Mouse (Mus musculus): Measurements from ENCODE around the gene Camta1. TPM values are rescaled to one million over a fixed set of nuclear protein-coding genes. Genes with fewer than 3 reads are reported as not detected.

Gene Camta1
- polyA plus RNA-seq, 1 experiment from 2014 or later: 66.4 TPM

DNA sequence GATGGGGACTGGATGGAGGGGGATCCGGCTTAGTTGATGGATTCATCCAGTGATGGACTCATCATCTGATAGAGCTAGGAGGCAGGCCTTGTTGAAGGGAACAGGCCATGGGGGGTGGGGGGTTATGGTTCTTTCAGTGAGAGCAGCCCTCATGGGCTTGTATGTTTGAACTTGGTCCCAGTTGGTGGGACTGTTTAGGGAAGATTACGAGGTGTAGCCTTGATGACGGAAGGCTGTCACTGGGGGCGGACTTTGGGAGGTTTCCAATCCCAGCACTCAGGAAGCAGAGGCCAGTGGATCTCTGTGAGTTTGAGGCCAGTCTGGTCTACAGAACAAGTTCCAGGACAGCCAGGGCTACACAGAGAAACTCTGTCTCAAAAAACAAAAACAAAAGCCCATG lies 132.6 kb downstream of the Camta1 start:
- Histone ChIP-seq H3K27ac (no peak overlapping the region), H3K27me3 (0 out of 2 replicates have a peak, but pooled peaks cover 2% of the 10 kb centered on the region), H3K9me3 (no peaks in the 10 kb centered on the region), H3K9ac (no peak overlapping the region), H3K4me2 (no peak overlapping the region), H3K4me1 (no peaks in the 10 kb centered on the region), H3K36me3 (no peaks in the 10 kb centered on the region), H3K4me3 (no peak overlapping the region)
- ATAC-seq (ENCODE audit: insufficient number of reproducible peaks, low FRiP score, low TSS enrichment, low read depth): no peak
- WGBS: 63% methylated on average over 4 of the region's 4 CpGs

DNA sequence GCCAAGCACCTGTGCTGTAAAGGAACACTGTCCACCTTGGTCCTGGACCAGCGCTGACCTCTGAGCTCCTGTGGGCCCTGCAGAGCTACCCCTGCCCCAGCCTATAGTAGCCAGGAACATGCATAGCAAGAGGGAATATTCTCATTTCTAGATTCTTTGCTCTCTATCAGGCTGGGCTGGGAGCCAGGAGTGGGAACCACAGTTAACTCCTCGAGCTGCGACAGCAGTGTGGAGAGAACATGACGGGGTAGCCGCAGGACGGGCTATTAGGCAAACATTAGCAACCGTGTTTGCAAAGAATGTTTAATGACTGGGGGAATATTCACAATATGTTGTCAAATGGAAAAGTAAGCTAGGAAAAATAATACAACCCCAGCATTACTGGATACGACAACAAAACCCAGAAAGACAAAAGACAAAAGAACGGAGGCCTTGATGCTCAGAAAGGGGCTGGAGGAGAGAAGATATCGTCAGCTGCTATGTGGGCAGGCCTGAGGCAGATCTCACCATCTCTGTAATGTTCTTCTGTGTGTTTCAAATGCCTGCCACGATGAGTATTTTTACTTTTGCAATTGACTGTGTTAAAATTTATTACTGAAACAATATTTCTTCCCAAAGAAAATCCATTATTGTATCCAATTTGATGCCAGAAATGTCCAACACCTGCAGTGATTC lies 133.1 kb downstream of the Camta1 start:
- ATAC-seq (ENCODE audit: insufficient number of reproducible peaks, low FRiP score, low TSS enrichment, low read depth): no peak
- no peak overlapping the region for H3K4me3 ChIP-seq
- H3K9me3 ChIP-seq: no peaks in the 10 kb centered on the region
- no peak overlapping the region for H3K4me2 ChIP-seq
- H3K27ac ChIP-seq: no peak overlapping the region
- H3K27me3 ChIP-seq: 0 out of 2 replicates have a peak, but pooled peaks cover 2% of the 10 kb centered on the region
- H3K36me3 ChIP-seq: no peaks in the 10 kb centered on the region
- WGBS: 78% methylated on average over 11 of the region's 11 CpGs
- no peak overlapping the region for H3K9ac ChIP-seq
- no peaks in the 10 kb centered on the region for H3K4me1 ChIP-seq

DNA sequence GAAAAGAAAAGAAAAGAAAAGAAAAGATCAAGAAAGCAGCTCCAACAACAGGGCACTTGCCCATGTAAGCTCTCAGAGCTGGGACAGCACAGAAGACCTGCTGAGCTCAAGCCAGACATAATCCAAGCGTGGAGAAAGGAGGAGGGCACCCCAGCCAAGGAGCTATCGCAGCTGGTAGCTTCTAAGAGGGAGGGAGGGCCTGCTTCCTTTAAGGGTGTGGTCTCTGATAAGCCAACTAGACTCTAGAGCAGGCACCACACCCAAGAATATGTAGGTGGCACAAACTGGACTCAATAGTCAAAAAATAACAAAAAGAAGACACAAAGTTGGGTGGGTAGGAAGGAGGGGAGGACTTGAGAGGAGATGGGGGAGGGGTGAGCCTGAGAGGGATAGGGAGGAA lies 135.3 kb downstream of the Camta1 start:
- no peaks in the 10 kb centered on the region for H3K36me3 ChIP-seq
- WGBS: 63% methylated on average over 2 of the region's 2 CpGs
- no peak overlapping the region for H3K4me3 ChIP-seq
- H3K4me1 ChIP-seq: no peaks in the 10 kb centered on the region
- no peak for ATAC-seq (ENCODE audit: insufficient number of reproducible peaks, low FRiP score, low TSS enrichment, low read depth)
- no peak overlapping the region for H3K9ac ChIP-seq
- 0 out of 2 replicates have a peak, but pooled peaks cover 2% of the 10 kb centered on the region for H3K27me3 ChIP-seq
- no peak overlapping the region for H3K4me2 ChIP-seq
- no peak overlapping the region for H3K27ac ChIP-seq
- no peaks in the 10 kb centered on the region for H3K9me3 ChIP-seq

DNA sequence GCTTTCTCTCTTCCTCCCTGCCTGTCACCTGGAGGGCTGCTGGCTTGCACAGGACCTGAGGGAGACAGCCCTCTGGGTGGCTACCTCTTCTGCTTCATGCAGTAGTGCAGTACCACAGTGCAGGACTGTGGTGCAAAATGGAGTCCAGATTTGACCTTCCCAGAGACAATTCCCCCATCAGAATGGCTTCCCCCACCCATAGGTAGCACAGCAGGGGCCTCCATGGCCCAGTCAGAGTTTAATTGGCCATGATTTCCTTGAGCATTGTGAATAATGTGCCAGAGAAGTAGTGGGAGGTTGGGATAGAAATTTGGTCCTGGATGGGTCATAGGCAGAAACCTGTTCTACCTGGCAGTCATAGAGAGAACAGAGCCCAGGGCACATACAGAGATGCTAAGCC lies 136.8 kb downstream of the Camta1 start:
- no peak overlapping the region for H3K4me3 ChIP-seq
- no peak overlapping the region for H3K9ac ChIP-seq
- no peak overlapping the region for H3K27ac ChIP-seq
- H3K36me3 ChIP-seq: no peaks in the 10 kb centered on the region
- H3K9me3 ChIP-seq: no peaks in the 10 kb centered on the region
- H3K27me3 ChIP-seq: no peaks in the 10 kb centered on the region
- ATAC-seq (ENCODE audit: insufficient number of reproducible peaks, low FRiP score, low TSS enrichment, low read depth): no peak
- no peak overlapping the region for H3K4me2 ChIP-seq
- no peaks in the 10 kb centered on the region for H3K4me1 ChIP-seq

DNA sequence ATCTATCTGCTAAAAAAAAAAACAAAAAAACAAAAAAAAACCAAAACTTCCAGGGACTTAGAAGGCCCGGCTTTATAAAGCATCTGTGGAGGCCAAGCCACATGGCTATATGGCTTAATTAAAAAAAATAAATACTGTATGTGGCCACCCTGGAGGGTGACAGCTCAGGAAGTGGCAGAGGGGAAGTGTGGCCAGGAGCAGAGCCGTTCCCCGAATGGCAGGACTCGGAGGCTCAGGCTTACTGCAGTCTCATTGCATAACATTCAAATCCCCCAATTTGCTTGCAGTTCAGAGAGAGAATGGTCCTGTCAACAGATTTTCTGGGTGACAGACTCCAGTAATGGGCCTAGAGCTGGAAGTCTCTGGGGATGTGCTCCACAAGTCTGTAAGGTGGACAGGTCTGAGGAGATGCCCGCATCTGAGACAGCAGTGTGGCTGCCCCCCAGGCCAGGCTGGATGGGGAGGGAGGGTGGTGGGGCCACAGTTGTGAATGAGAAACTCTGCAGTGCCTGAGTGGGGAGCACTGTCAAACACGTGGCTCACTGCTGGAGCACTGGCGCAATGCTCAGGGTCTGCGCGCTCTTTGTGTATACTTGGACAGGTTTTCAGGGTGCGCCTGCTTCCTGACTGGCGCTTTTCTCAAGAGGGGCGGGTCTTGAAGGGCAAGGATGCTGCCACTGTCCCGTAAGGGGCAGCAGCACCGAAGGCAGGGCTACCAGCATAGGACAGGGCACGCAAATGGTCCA lies 140.8 kb downstream of the Camta1 start:
- Histone ChIP-seq H3K36me3 (no peaks in the 10 kb centered on the region), H3K9ac (no peak overlapping the region), H3K4me1 (peaks cover 9% of the 10 kb centered on the region; the same call in 1 of the 2 replicates), H3K27ac (no peak overlapping the region), H3K9me3 (no peaks in the 10 kb centered on the region), H3K4me2 (no peak overlapping the region), H3K27me3 (no peaks in the 10 kb centered on the region), H3K4me3 (no peak overlapping the region)
- ATAC-seq (ENCODE audit: insufficient number of reproducible peaks, low FRiP score, low TSS enrichment, low read depth): no peak
- WGBS: 76% methylated on average over 15 of the region's 15 CpGs

DNA sequence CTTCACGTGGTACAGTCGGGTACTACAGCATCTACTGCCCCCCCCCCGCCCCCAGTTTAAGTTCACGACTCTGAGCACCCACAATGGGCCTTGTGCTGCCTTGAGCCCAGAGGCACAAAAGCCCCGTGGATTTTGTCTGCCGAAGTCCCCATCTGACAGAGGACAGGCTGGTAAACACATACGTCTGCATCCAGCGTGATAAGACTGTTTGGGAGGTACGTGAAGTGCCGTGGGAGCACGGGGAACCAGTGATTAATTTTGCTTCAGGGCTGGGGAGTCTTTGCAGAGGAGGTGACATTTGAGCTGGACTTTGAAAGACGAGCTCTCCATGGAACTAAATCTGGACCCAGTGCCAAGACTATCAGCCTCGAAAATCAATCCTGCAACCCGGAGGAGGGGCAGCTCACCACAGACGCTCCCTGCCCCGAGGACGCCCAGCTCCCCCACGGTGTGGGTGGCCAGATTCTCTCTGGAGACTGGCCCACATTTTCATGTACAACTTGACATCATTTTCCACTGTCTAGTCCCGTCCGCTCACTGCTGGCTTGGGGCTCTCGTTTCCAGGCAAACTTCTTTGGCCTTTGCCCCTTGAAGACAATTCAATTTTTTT lies 142.7 kb downstream of the Camta1 start:
- H3K36me3 ChIP-seq: no peaks in the 10 kb centered on the region
- H3K4me2 ChIP-seq: no peak overlapping the region
- WGBS: 37% methylated on average over 21 of the region's 21 CpGs
- peaks cover 9% of the 10 kb centered on the region; the same call in 1 of the 2 replicates for H3K4me1 ChIP-seq
- no peak overlapping the region for H3K4me3 ChIP-seq
- H3K27me3 ChIP-seq: no peaks in the 10 kb centered on the region
- no peak overlapping the region for H3K9ac ChIP-seq
- no peak for ATAC-seq (ENCODE audit: insufficient number of reproducible peaks, low FRiP score, low TSS enrichment, low read depth)
- no peak overlapping the region for H3K27ac ChIP-seq
- H3K9me3 ChIP-seq: no peaks in the 10 kb centered on the region

DNA sequence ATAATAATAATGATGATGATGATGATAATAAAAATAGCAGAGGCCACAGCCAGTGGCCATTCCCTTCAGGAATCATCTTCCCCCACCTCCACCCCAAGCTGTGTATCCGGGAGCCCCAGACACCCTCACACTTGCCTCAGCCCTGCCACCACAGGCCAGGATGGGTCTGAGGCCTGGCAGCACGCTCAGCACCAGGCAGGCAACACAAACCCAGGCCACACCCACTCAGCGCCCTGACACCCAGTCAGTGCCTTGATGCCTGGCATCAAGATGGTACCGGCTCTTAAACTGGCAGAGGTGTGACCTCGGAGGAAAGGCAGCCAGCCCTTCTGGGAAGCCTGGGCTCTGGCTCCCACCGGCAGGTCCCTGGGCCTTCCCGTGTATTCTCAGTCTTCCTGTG lies 143.8 kb downstream of the Camta1 start:
- Histone ChIP-seq H3K9me3 (no peaks in the 10 kb centered on the region), H3K4me1 (peaks cover 9% of the 10 kb centered on the region; the same call in 1 of the 2 replicates), H3K27me3 (no peaks in the 10 kb centered on the region), H3K27ac (no peak overlapping the region), H3K9ac (no peak overlapping the region), H3K4me3 (no peak overlapping the region), H3K4me2 (no peak overlapping the region), H3K36me3 (no peaks in the 10 kb centered on the region)
- ATAC-seq (ENCODE audit: insufficient number of reproducible peaks, low FRiP score, low TSS enrichment, low read depth): no peak
- WGBS: 77% methylated on average over 7 of the region's 7 CpGs

DNA sequence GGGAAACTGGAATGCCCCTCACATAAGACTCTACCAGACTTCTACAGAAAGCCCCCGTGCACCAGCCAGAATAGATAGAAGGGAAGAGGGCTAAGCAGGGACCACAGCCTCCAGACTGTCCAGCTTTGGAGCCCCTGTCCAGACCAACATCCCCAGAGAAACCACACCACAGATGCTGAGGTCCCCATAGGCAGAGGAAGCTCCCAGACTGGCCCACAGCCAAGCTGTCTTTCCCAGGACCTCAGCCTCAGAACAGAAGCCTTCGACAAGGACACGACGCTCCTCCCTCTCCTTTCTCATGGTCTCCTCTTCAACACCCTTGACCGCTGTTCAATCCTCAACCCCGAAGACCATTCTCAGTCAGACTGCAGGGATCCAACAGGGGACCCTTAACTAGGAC lies 148.0 kb downstream of the Camta1 start:
- H3K27me3 ChIP-seq: no peaks in the 10 kb centered on the region
- no peak overlapping the region for H3K4me2 ChIP-seq
- H3K4me1 ChIP-seq: 0 out of 2 replicates have a peak, but pooled peaks cover 9% of the 10 kb centered on the region
- no peak for ATAC-seq (ENCODE audit: insufficient number of reproducible peaks, low FRiP score, low TSS enrichment, low read depth)
- H3K36me3 ChIP-seq: no peaks in the 10 kb centered on the region
- H3K27ac ChIP-seq: no peak overlapping the region
- 79% methylated on average over 6 of the region's 6 CpGs for WGBS
- H3K9me3 ChIP-seq: no peaks in the 10 kb centered on the region
- no peak overlapping the region for H3K9ac ChIP-seq
- H3K4me3 ChIP-seq: no peak overlapping the region

DNA sequence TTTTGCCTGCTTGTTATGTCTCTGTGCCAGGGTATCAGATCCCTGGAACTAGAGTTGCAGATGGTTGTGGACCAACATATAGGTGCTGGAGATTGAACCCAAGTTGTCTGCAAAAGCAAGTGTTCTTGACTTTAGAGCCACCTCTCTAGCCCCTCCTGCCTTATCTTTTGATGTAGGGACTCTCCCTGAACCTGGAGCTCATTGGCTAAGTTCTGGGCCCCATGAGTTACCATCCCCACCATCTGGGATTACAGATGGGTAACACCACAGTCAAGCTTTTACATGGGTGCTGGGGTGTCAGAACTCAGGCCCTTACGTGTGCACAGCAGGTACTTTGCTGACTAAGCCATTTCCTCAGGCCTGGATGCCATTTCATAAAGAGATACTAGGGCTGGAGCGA lies 150.3 kb downstream of the Camta1 start:
- H3K36me3 ChIP-seq: no peaks in the 10 kb centered on the region
- no peaks in the 10 kb centered on the region for H3K9me3 ChIP-seq
- no peaks in the 10 kb centered on the region for H3K27me3 ChIP-seq
- no peak overlapping the region for H3K9ac ChIP-seq
- WGBS: 74% methylated on average over 2 of the region's 2 CpGs
- H3K27ac ChIP-seq: no peak overlapping the region
- ATAC-seq (ENCODE audit: insufficient number of reproducible peaks, low FRiP score, low TSS enrichment, low read depth): no peak
- H3K4me2 ChIP-seq: no peak overlapping the region
- no peak overlapping the region for H3K4me3 ChIP-seq
- H3K4me1 ChIP-seq: 0 out of 2 replicates have a peak, but pooled peaks cover 5% of the 10 kb centered on the region

DNA sequence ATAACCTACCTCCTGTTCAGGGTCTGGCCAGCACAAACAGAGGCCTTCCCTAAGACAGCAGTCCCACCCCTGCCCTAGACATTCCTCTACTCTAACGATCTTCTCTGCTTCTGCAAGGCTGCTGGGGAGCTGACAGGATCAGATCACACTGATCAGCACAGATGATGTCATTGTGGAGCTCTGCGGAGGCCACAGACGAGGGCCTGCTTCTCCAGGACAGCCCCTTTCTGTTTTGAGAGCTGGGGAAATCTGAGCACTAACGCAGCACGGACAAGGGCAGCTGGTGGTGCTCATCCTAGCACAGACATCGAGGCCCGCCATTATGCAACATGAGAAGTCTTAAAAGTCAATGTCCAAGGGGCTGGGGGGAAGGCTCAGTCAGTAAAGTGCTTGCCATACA lies 151.2 kb downstream of the Camta1 start:
- Histone ChIP-seq H3K27me3 (no peaks in the 10 kb centered on the region), H3K9me3 (no peaks in the 10 kb centered on the region), H3K4me2 (no peak overlapping the region), H3K27ac (no peak overlapping the region), H3K4me1 (0 out of 2 replicates have a peak, but pooled peaks cover 5% of the 10 kb centered on the region), H3K9ac (no peak overlapping the region), H3K36me3 (no peaks in the 10 kb centered on the region), H3K4me3 (no peak overlapping the region)
- WGBS: 21% methylated on average over 7 of the region's 7 CpGs
- no peak for ATAC-seq (ENCODE audit: insufficient number of reproducible peaks, low FRiP score, low TSS enrichment, low read depth)

DNA sequence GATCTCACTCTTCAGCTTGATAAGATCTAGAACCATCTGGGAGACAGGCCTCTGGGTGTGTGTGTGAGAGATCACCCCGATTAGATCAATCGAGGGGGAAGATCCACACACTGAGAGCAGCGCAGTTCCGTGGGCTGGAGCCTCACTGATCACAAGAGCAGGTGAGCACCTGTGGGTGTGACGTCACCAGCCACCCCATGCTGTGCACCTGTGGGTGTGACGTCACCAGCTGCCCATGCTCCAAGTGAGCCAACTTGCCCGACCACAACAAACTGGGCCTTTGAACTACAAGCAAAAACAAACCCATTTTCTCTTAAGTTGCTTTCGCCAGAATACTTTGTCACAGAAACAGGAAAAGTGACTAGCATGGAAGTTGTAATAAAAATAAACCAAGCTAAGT lies 152.4 kb downstream of the Camta1 start:
- no peak for ATAC-seq (ENCODE audit: insufficient number of reproducible peaks, low FRiP score, low TSS enrichment, low read depth)

More for the DNA sequence above, 152.4 kb downstream of the Camta1 start:
- Histone ChIP-seq H3K27ac (no peak overlapping the region), H3K4me3 (no peak overlapping the region), H3K9ac (no peak overlapping the region), H3K27me3 (no peaks in the 10 kb centered on the region), H3K9me3 (no peaks in the 10 kb centered on the region), H3K36me3 (no peaks in the 10 kb centered on the region), H3K4me2 (no peak overlapping the region), H3K4me1 (0 out of 2 replicates have a peak, but pooled peaks cover 5% of the 10 kb centered on the region)
- WGBS: 72% methylated on average over 8 of the region's 8 CpGs

Measured in limb, embryonic 15.5 days (tissue).